Mouse (Mus musculus): ENCODE results near the gene Gabbr1. TPM values are rescaled to one million over a fixed set of nuclear protein-coding genes. Genes with fewer than 3 reads are reported as not detected.

Gene Gabbr1
- polyA plus RNA-seq, 1 experiment from 2014 or later = 14.5 TPM

DNA sequence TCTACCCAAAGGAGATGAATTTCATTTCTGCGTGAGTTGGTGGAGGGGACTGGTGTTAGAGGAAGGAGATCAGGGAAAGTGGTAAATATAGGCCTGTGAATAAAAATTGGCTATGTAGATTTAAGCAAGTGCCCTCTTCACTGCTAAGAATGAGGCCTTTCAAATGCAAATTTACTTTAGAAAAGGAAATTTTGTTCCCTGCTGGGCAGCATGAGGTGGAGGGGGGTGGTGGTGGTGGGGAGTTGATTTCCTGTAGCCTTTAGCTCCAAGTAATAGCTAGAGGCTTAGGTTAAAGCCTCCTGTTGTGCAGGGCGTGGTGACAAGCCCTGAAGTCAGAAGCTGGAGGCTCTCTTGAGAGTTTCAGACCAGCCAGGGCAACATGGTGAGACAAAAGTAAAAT is 33.2 kb downstream of the Gabbr1 start:
- no peak overlapping the region for H3K4me3 ChIP-seq (ENCODE audit: low read depth, low read length)
- DNase-seq (ENCODE audit: low spot score, missing footprints) (peak; percentile 86), ATAC-seq (ENCODE audit: low FRiP score) (peak; percentile 68)
- no peak overlapping the region for H3K27ac ChIP-seq (ENCODE audit: low read depth, low read length)
- peaks cover 3% of the 10 kb centered on the region; the same call in 1 of the 2 replicates for H3K36me3 ChIP-seq (ENCODE audit: control insufficient read depth, insufficient read depth, low read length)
- peaks cover 17% of the 10 kb centered on the region for H3K4me1 ChIP-seq (ENCODE audit: control insufficient read depth, insufficient read depth, low read length)
- peak overlapping the region; percentile 12; the same call in 1 of the 2 replicates for H3K4me2 ChIP-seq
- no peak overlapping the region for H3K9ac ChIP-seq (ENCODE audit: low read length)
- WGBS = 3% methylated on average over 2 of the region's 2 CpGs
- H3K9me3 ChIP-seq (ENCODE audit: control insufficient read depth, low read length) = no peaks in the 10 kb centered on the region
- no peaks in the 10 kb centered on the region for H3K27me3 ChIP-seq (ENCODE audit: control insufficient read depth, insufficient read depth, low read length)

DNA sequence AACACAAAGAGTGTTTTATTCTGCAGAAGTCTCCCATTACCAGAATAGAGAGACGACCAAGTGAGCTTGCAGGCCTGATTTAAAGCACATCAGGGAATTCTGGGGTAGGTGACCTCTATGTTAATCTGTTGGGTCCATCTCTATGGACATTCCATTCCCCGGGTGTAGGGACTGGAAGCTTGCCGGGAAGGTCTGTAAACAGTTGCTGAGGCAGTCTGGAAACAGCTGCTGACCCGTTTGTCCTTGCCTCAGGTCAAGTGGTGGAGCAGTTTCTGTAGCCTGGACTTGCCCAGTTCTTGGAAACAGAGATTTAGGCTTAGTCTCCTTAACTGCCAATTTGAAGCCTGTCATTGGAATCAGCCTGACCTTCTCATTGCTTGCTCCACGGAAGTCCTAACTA is 34.4 kb downstream of the Gabbr1 start:
- DNase-seq (ENCODE audit: low spot score, missing footprints) = peak; percentile 83
- H3K4me3 ChIP-seq (ENCODE audit: low read depth, low read length) = no peak overlapping the region

DNA sequence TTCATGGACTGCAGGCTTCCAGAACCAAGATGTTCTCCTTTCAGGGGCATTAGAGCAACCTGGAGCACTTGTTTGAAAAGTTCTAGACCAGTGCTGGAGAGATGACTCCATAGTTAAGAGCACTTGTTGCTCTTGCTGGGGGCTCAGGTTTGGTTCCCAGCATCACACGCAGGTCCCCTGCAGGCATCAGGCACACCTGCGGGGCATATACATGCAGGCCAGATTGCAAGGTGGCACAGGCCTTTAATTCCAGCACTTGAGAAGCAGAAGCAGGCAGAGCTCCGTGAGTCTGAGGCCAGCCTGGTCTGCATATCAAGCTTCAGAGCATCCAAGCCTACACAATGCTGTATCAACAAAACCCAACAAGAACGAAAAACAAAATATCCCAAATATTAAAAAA is 35.9 kb downstream of the Gabbr1 start:
- DNase-seq (ENCODE audit: low spot score, missing footprints) = no peak
- Histone ChIP-seq H3K9ac (ENCODE audit: low read length) (no peak overlapping the region), H3K4me2 (no peak overlapping the region), H3K36me3 (ENCODE audit: control insufficient read depth, insufficient read depth, low read length) (no peaks in the 10 kb centered on the region), H3K9me3 (ENCODE audit: control insufficient read depth, low read length) (no peaks in the 10 kb centered on the region), H3K27me3 (ENCODE audit: control insufficient read depth, insufficient read depth, low read length) (no peaks in the 10 kb centered on the region), H3K27ac (ENCODE audit: low read depth, low read length) (no peak overlapping the region), H3K4me1 (ENCODE audit: control insufficient read depth, insufficient read depth, low read length) (peaks cover 17% of the 10 kb centered on the region), H3K4me3 (ENCODE audit: low read depth, low read length) (no peak overlapping the region)
- ATAC-seq (ENCODE audit: low FRiP score) = no peak
- 93% methylated on average over 4 of the region's 4 CpGs for WGBS

More for the DNA sequence above, 34.4 kb downstream of the Gabbr1 start:
- Histone ChIP-seq H3K27ac (ENCODE audit: low read depth, low read length) (no peak overlapping the region), H3K27me3 (ENCODE audit: control insufficient read depth, insufficient read depth, low read length) (no peaks in the 10 kb centered on the region), H3K4me2 (no peak overlapping the region), H3K9ac (ENCODE audit: low read length) (no peak overlapping the region), H3K36me3 (ENCODE audit: control insufficient read depth, insufficient read depth, low read length) (no peaks in the 10 kb centered on the region), H3K4me1 (ENCODE audit: control insufficient read depth, insufficient read depth, low read length) (peaks cover 17% of the 10 kb centered on the region), H3K9me3 (ENCODE audit: control insufficient read depth, low read length) (no peaks in the 10 kb centered on the region)
- 19% methylated on average over 5 of the region's 5 CpGs for WGBS
- no peak for ATAC-seq (ENCODE audit: low FRiP score)

- no peaks in the 10 kb centered on the region for H3K9me3 ChIP-seq (ENCODE audit: control insufficient read depth, low read length)
- no peaks in the 10 kb centered on the region for H3K36me3 ChIP-seq (ENCODE audit: control insufficient read depth, insufficient read depth, low read length)
- no peak overlapping the region for H3K9ac ChIP-seq (ENCODE audit: low read length)
- no peak overlapping the region for H3K4me2 ChIP-seq
- WGBS = 9% methylated on average over 7 of the region's 8 CpGs
- H3K27me3 ChIP-seq (ENCODE audit: control insufficient read depth, insufficient read depth, low read length) = no peaks in the 10 kb centered on the region
- no peak overlapping the region for H3K27ac ChIP-seq (ENCODE audit: low read depth, low read length)
- no peak overlapping the region for H3K4me3 ChIP-seq (ENCODE audit: low read depth, low read length)
- ATAC-seq (ENCODE audit: low FRiP score) (peak; percentile 59), DNase-seq (ENCODE audit: low spot score, missing footprints) (peak; percentile 98)
- peaks cover 17% of the 10 kb centered on the region for H3K4me1 ChIP-seq (ENCODE audit: control insufficient read depth, insufficient read depth, low read length)
Observed at GRCm38 (mm10) chr17:37083327-37083726, 37.6 kb downstream of the Gabbr1 start.

GRCm38 (mm10) chr17:37084632-37085031 is 38.9 kb downstream of the Gabbr1 start:
- Histone ChIP-seq H3K4me2 (no peak overlapping the region), H3K9ac (ENCODE audit: low read length) (no peak overlapping the region), H3K4me1 (ENCODE audit: control insufficient read depth, insufficient read depth, low read length) (peaks cover 6% of the 10 kb centered on the region), H3K27me3 (ENCODE audit: control insufficient read depth, insufficient read depth, low read length) (no peaks in the 10 kb centered on the region), H3K9me3 (ENCODE audit: control insufficient read depth, low read length) (no peaks in the 10 kb centered on the region), H3K4me3 (ENCODE audit: low read depth, low read length) (no peak overlapping the region), H3K27ac (ENCODE audit: low read depth, low read length) (no peak overlapping the region), H3K36me3 (ENCODE audit: control insufficient read depth, insufficient read depth, low read length) (no peaks in the 10 kb centered on the region)
- 63% methylated on average over 5 of the region's 5 CpGs for WGBS
- no peak for ATAC-seq (ENCODE audit: low FRiP score)
- no peak for DNase-seq (ENCODE audit: low spot score, missing footprints)

- 83% methylated on average over 10 of the region's 10 CpGs for WGBS
- no peak overlapping the region for H3K4me2 ChIP-seq
- no peaks in the 10 kb centered on the region for H3K4me1 ChIP-seq (ENCODE audit: control insufficient read depth, insufficient read depth, low read length)
- no peak overlapping the region for H3K4me3 ChIP-seq (ENCODE audit: low read depth, low read length)
- H3K9me3 ChIP-seq (ENCODE audit: control insufficient read depth, low read length) = no peaks in the 10 kb centered on the region
- ATAC-seq (ENCODE audit: low FRiP score) (no peak), DNase-seq (ENCODE audit: low spot score, missing footprints) (no peak)
- H3K9ac ChIP-seq (ENCODE audit: low read length) = no peak overlapping the region
- H3K27me3 ChIP-seq (ENCODE audit: control insufficient read depth, insufficient read depth, low read length) = no peaks in the 10 kb centered on the region
- no peaks in the 10 kb centered on the region for H3K36me3 ChIP-seq (ENCODE audit: control insufficient read depth, insufficient read depth, low read length)
- no peak overlapping the region for H3K27ac ChIP-seq (ENCODE audit: low read depth, low read length)
Observed at GRCm38 (mm10) chr17:37085545-37085944, 39.8 kb downstream of the Gabbr1 start.

GRCm38 (mm10) chr17:37088399-37088798 is 42.6 kb downstream of the Gabbr1 start, which contains the start of gene Olfr90:
TSS of gene Olfr90 (minus strand) at chr17:37088499.
- no peaks in the 10 kb centered on the region for H3K9me3 ChIP-seq (ENCODE audit: control insufficient read depth, low read length)
- no peak within 1 kb of the TSS for H3K9ac ChIP-seq (ENCODE audit: low read length)
- DNase-seq (ENCODE audit: low spot score, missing footprints) (no peak), ATAC-seq (ENCODE audit: low FRiP score) (no peak)
- no peaks in the 10 kb centered on the region for H3K4me1 ChIP-seq (ENCODE audit: control insufficient read depth, insufficient read depth, low read length)
- H3K4me3 ChIP-seq (ENCODE audit: low read depth, low read length) = no peak within 1 kb of the TSS
- no peak within 1 kb of the TSS for H3K4me2 ChIP-seq
- H3K27ac ChIP-seq (ENCODE audit: low read depth, low read length) = no peak within 1 kb of the TSS
- H3K36me3 ChIP-seq (ENCODE audit: control insufficient read depth, insufficient read depth, low read length) = no peaks in the 10 kb centered on the region
- no peaks in the 10 kb centered on the region for H3K27me3 ChIP-seq (ENCODE audit: control insufficient read depth, insufficient read depth, low read length)

DNA sequence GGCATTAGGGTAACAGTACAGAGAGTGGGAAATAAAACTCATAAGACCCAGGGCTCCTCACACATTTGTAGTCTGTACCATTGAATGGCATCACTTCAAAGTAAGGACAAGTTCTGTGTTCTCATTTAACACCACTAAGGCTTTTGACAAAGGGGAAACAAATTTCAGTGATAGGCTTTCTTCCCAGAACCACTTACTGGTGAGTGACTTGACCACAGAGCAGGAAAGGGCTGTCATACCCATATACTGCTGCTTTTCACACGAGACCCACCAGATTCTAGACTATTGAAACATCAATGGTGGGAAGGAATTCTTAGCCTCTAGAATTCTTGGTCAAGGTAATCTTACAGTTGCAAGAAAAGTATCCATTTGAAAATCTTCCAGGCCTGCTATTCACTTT is 46.4 kb downstream of the Gabbr1 start:
- Histone ChIP-seq H3K9me3 (ENCODE audit: control insufficient read depth, low read length) (no peaks in the 10 kb centered on the region), H3K4me3 (ENCODE audit: low read depth, low read length) (no peak overlapping the region), H3K27me3 (ENCODE audit: control insufficient read depth, insufficient read depth, low read length) (no peaks in the 10 kb centered on the region), H3K4me2 (no peak overlapping the region), H3K4me1 (ENCODE audit: control insufficient read depth, insufficient read depth, low read length) (no peaks in the 10 kb centered on the region), H3K36me3 (ENCODE audit: control insufficient read depth, insufficient read depth, low read length) (no peaks in the 10 kb centered on the region), H3K27ac (ENCODE audit: low read depth, low read length) (no peak overlapping the region), H3K9ac (ENCODE audit: low read length) (no peak overlapping the region)
- 81% methylated on average over 1 of the region's 1 CpGs for WGBS
- DNase-seq (ENCODE audit: low spot score, missing footprints) (no peak), ATAC-seq (ENCODE audit: low FRiP score) (no peak)

GRCm38 (mm10) chr17:37093289-37093688 is 47.5 kb downstream of the Gabbr1 start:
- Histone ChIP-seq H3K36me3 (ENCODE audit: control insufficient read depth, insufficient read depth, low read length) (no peaks in the 10 kb centered on the region), H3K9me3 (ENCODE audit: control insufficient read depth, low read length) (no peaks in the 10 kb centered on the region), H3K4me2 (no peak overlapping the region), H3K27ac (ENCODE audit: low read depth, low read length) (no peak overlapping the region), H3K27me3 (ENCODE audit: control insufficient read depth, insufficient read depth, low read length) (no peaks in the 10 kb centered on the region), H3K4me3 (ENCODE audit: low read depth, low read length) (no peak overlapping the region), H3K4me1 (ENCODE audit: control insufficient read depth, insufficient read depth, low read length) (no peaks in the 10 kb centered on the region), H3K9ac (ENCODE audit: low read length) (no peak overlapping the region)
- DNase-seq (ENCODE audit: low spot score, missing footprints) = no peak
- WGBS = 85% methylated on average over 5 of the region's 5 CpGs
- ATAC-seq (ENCODE audit: low FRiP score) = no peak

- no peaks in the 10 kb centered on the region for H3K9me3 ChIP-seq (ENCODE audit: control insufficient read depth, low read length)
- no peak within 1 kb of the TSS for H3K9ac ChIP-seq (ENCODE audit: low read length)
- no peak for ATAC-seq (ENCODE audit: low FRiP score)
- H3K27me3 ChIP-seq (ENCODE audit: control insufficient read depth, insufficient read depth, low read length) = no peaks in the 10 kb centered on the region
- H3K4me2 ChIP-seq = no peak within 1 kb of the TSS
- H3K4me1 ChIP-seq (ENCODE audit: control insufficient read depth, insufficient read depth, low read length) = no peaks in the 10 kb centered on the region
- WGBS = 85% methylated on average over 1 of the region's 1 CpGs
- H3K36me3 ChIP-seq (ENCODE audit: control insufficient read depth, insufficient read depth, low read length) = no peaks in the 10 kb centered on the region
- no peak for DNase-seq (ENCODE audit: low spot score, missing footprints)
- no peak within 1 kb of the TSS for H3K4me3 ChIP-seq (ENCODE audit: low read depth, low read length)
- no peak within 1 kb of the TSS for H3K27ac ChIP-seq (ENCODE audit: low read depth, low read length)
Observed at GRCm38 (mm10) chr17:37098178-37098577, 52.4 kb downstream of the Gabbr1 start, which contains the start of gene Olfr91. TSS of gene Olfr91 (minus strand) at chr17:37098278.

All from midbrain, embryonic 11.5 days (tissue).